Mouse (Mus musculus): ENCODE data around the gene Acad11.

DNA sequence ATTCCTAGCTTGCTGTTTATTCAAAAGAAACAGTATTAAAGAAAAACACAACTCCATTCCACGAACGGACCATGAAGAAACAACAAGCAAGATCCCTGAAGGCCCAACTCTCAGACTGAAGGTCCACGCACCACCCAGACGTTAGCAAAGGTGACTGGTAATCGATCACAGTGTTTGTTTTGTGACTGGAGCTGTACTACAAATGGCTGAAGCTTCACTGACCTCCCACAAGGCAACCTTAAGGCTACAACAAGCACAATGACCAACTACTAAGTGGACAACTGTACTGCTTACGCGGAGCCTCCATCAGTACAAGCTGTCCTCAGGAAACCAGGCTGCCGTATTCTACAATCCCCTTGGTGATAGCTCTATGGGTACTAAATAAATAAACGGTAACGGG, 106.8 kb downstream of the Acad11 start:
- TF ChIP-seq CTCF (IDR thresholded peaks at IDR 0.05; ENCODE audit: extremely low read depth, insufficient read depth, insufficient read length, insufficient replicate concordance) (no peak), POLR2A (IDR thresholded peaks at IDR 0.05; ENCODE audit: low read depth, low read length) (no peak)
